In the genomic region with DNA sequence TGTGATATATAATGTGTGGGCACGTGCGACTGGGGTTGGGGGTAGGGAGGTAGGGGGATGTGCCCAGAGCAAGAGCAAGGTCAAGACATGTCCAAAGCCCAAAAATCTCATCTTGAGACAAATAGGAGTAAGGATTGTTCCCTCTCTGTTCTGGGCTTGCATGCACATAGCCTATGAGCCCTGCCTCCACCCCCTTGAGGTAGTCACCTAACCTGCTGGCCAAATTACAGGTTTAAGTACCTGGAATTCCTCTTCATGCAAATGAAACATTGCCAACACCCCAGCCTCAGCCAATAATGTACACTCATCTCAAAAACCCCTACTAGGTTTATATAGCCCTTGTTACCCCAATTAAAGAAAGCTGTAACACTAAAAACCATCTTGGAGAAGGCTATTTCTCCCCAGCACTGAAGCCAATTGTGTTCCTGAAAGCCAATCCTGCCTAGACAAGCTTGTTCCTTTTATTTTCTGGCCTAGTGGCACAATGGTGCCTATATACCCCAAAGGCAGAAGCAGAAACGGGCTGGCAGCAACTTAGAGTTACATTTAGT, we compare ENCODE assay signal across 25 mouse cellular contexts. TPM values are rescaled to one million over a fixed set of nuclear protein-coding genes. Genes with fewer than 3 reads are reported as not detected.
DNase-seq lines count a peak whose midpoint lies in the region; ATAC-seq and TF ChIP-seq lines count a peak whose summit lies in the region.
"Had no signal": no experiment of that assay in that cellular context is flagged by ENCODE, and none has a peak within 500 bp of the region (broad histone marks: within the 10 kb centered on the region; RNA-seq: fewer than 3 reads in every experiment).

No protein-coding gene starts in this region.

- H3K4me3 ChIP-seq in lung, postnatal 0 days (ENCODE audit: low read depth, low read length) = no peak overlapping the region
- H3K4me3 ChIP-seq in lung, adult 2 months (replicated peaks; ENCODE audit: extremely low read depth, low read depth, low read length) = no peak overlapping the region
- H3K4me3 ChIP-seq in midbrain, embryonic 11.5 days (ENCODE audit: low read depth, low read length) = no peak overlapping the region
- no peak overlapping the region for H3K4me3 ChIP-seq in midbrain, embryonic 15.5 days
- H3K4me3 ChIP-seq: gastrocnemius, adult 2 months; heart, adult 2 months; heart, embryonic 10.5 days; heart, embryonic 13.5 days; hindbrain, embryonic 12.5 days; hindbrain, embryonic 15.5 days had no signal

- TF ChIP-seq POLR2A in lung, adult 2 months (IDR thresholded peaks at IDR 0.05; ENCODE audit: borderline replicate concordance, extremely low read depth, low read depth, low read length) = no peak

- DNase-seq in lung, postnatal 0 days (ENCODE audit: low spot score) = peak; percentile 42
- DNase-seq in lung, adult 2 months = no peak
- peak; percentile 62 for DNase-seq in midbrain, embryonic 11.5 days (ENCODE audit: low spot score, missing footprints)
- DNase-seq in gonadal fat pad, adult 2 months (ENCODE audit: low read depth) = peak; percentile 63
- DNase-seq in ovary, postnatal 10 days (ENCODE audit: low spot score) = no peak
- DNase-seq: adrenal gland, adult 2 months; adrenal gland, postnatal 25 days; cerebellum, adult 11-12 months; cerebellum, adult 8-10 months; cerebellum, postnatal 10 days; cerebellum, postnatal 36 days; embryo, embryonic 11 days; forebrain, postnatal 0 days; gastrocnemius, adult 2 months; gastrocnemius, postnatal 14 days; heart, adult 2 months; heart, postnatal 14 days had no signal

- H3K4me2 ChIP-seq in lung, postnatal 0 days (replicated peaks; ENCODE audit: low read depth, low read length) = no peak overlapping the region
- no peak overlapping the region for H3K4me2 ChIP-seq in midbrain, embryonic 11.5 days
- H3K4me2 ChIP-seq in midbrain, embryonic 15.5 days = no peak overlapping the region
- H3K4me2 ChIP-seq: heart, embryonic 13.5 days; hindbrain, embryonic 12.5 days; hindbrain, embryonic 15.5 days had no signal

- H3K9ac ChIP-seq in lung, postnatal 0 days (replicated peaks; ENCODE audit: low read depth) = no peak overlapping the region
- no peak overlapping the region for H3K9ac ChIP-seq in midbrain, embryonic 11.5 days (ENCODE audit: low read length)
- no peak overlapping the region for H3K9ac ChIP-seq in midbrain, embryonic 15.5 days
- H3K9ac ChIP-seq: forebrain, postnatal 0 days; heart, embryonic 13.5 days; hindbrain, embryonic 12.5 days; hindbrain, embryonic 15.5 days had no signal

- H3K9me3 ChIP-seq in lung, postnatal 0 days (ENCODE audit: low read length) = no peaks in the 10 kb centered on the region
- H3K9me3 ChIP-seq in midbrain, embryonic 11.5 days (ENCODE audit: control insufficient read depth, low read length) = no peaks in the 10 kb centered on the region
- H3K9me3 ChIP-seq in midbrain, embryonic 15.5 days = no peaks in the 10 kb centered on the region
- H3K9me3 ChIP-seq: heart, embryonic 10.5 days; heart, embryonic 13.5 days; hindbrain, embryonic 12.5 days; hindbrain, embryonic 15.5 days had no signal

- TF ChIP-seq EP300 in lung, postnatal 0 days (IDR thresholded peaks at IDR 0.05) = no peak

- peak; percentile 28 for ATAC-seq in lung, postnatal 0 days
- ATAC-seq in midbrain, embryonic 11.5 days (ENCODE audit: low FRiP score) = no peak
- ATAC-seq in midbrain, embryonic 15.5 days (replicated peaks) = no peak
- ATAC-seq: CD4-positive, CD25-positive, alpha-beta regulatory T cell, adult 4 months; forebrain, embryonic 14.5 days; forebrain, postnatal 0 days had no signal

- H3K27ac ChIP-seq in lung, postnatal 0 days (ENCODE audit: low read length) = no peak overlapping the region
- no peak overlapping the region for H3K27ac ChIP-seq in midbrain, embryonic 11.5 days (ENCODE audit: low read depth, low read length)
- no peak overlapping the region for H3K27ac ChIP-seq in midbrain, embryonic 15.5 days
- H3K27ac ChIP-seq: gastrocnemius, adult 2 months; heart, adult 2 months; heart, embryonic 10.5 days; heart, embryonic 13.5 days; hindbrain, embryonic 12.5 days; hindbrain, embryonic 15.5 days had no signal

- no peaks in the 10 kb centered on the region for H3K27me3 ChIP-seq in lung, postnatal 0 days (replicated peaks; ENCODE audit: insufficient read depth, low read length)
- H3K27me3 ChIP-seq in midbrain, embryonic 11.5 days (ENCODE audit: control insufficient read depth, insufficient read depth, low read length) = no peaks in the 10 kb centered on the region
- H3K27me3 ChIP-seq in midbrain, embryonic 15.5 days (replicated peaks) = no peaks in the 10 kb centered on the region
- H3K27me3 ChIP-seq: heart, embryonic 13.5 days; hindbrain, embryonic 12.5 days; hindbrain, embryonic 15.5 days had no signal

- WGBS in lung, postnatal 0 days = 77% methylated on average over 3 of the region's 3 CpGs
- 90% methylated on average over 3 of the region's 3 CpGs for WGBS in lung, adult 2 months
- WGBS in midbrain, embryonic 11.5 days = 94% methylated on average over 3 of the region's 3 CpGs
- WGBS in midbrain, embryonic 15.5 days = 93% methylated on average over 3 of the region's 3 CpGs

- H3K36me3 ChIP-seq in lung, postnatal 0 days (ENCODE audit: insufficient read depth, low read length) = no peaks in the 10 kb centered on the region
- no peaks in the 10 kb centered on the region for H3K36me3 ChIP-seq in midbrain, embryonic 11.5 days (ENCODE audit: control insufficient read depth, insufficient read depth, low read length)
- no peaks in the 10 kb centered on the region for H3K36me3 ChIP-seq in midbrain, embryonic 15.5 days (replicated peaks)
- H3K36me3 ChIP-seq: heart, embryonic 10.5 days; heart, embryonic 13.5 days; hindbrain, embryonic 12.5 days; hindbrain, embryonic 15.5 days had no signal

- TF ChIP-seq CTCF in lung, postnatal 0 days (IDR thresholded peaks at IDR 0.05) = no peak
- TF ChIP-seq CTCF in lung, adult 2 months (IDR thresholded peaks at IDR 0.05; ENCODE audit: insufficient read depth, low read length) = no peak

- no peaks in the 10 kb centered on the region for H3K4me1 ChIP-seq in lung, postnatal 0 days (ENCODE audit: insufficient read depth, low read depth, low read length)
- H3K4me1 ChIP-seq in lung, adult 2 months (ENCODE audit: control insufficient read depth, insufficient read depth, low read length) = no peaks in the 10 kb centered on the region
- H3K4me1 ChIP-seq in midbrain, embryonic 11.5 days (ENCODE audit: control insufficient read depth, insufficient read depth, low read length) = no peaks in the 10 kb centered on the region
- H3K4me1 ChIP-seq in midbrain, embryonic 15.5 days = no peaks in the 10 kb centered on the region
- H3K4me1 ChIP-seq: heart, embryonic 13.5 days; hindbrain, embryonic 12.5 days; hindbrain, embryonic 15.5 days had no signal

RNA-seq across cellular contexts. Expression of gene Vtcn1, which starts 26.3 kb away (rescaled TPM):
- 0.81 and 0.89 TPM in 2 replicates for polyA plus RNA-seq in lung, postnatal 0 days (2015; fragmentation: Nextera tagmentation; extraction: Ambion mirVana)
- 1.3 and 2.2 TPM in 2 replicates for polyA plus RNA-seq in lung, adult 2 months (2012; rRNA removed)
- polyA plus RNA-seq in midbrain, embryonic 11.5 days (2014; fragmentation: Nextera tagmentation; extraction: Ambion mirVana) = not detected in 2 replicates
- not detected in 2 replicates for polyA plus RNA-seq in midbrain, embryonic 15.5 days (2015; fragmentation: Nextera tagmentation; extraction: Ambion mirVana)
- 1.1 and 1.2 TPM in 2 replicates for polyA plus RNA-seq in gonadal fat pad, adult 2 months (2012; rRNA removed)
- polyA plus RNA-seq: adrenal gland, adult 2 months; CD4-positive, CD25-positive, alpha-beta regulatory T cell, adult 4 months; embryonic facial prominence, embryonic 11.5 days; forebrain, embryonic 14.5 days; forebrain, postnatal 0 days; hindbrain, embryonic 15.5 days had no signal

Comparison
In these comparisons a context has a peak if more than half of its experiments do, and no peak if none do; other contexts are left out.
1. DNase-seq: peak in lung, postnatal 0 days (single experiment), midbrain, embryonic 11.5 days (single experiment) and gonadal fat pad, adult 2 months (single experiment); none in lung, adult 2 months (single experiment) and ovary, postnatal 10 days (single experiment).